ENCODE assay signal across 25 mouse cellular contexts in genomic region chr1:40468805-40469204, GRCm38 (mm10). TPM values are rescaled to one million over a fixed set of nuclear protein-coding genes. Genes with fewer than 3 reads are reported as not detected.
"Had no signal": no experiment of that assay in that cellular context is flagged by ENCODE, and none has a peak within 500 bp of the region (broad histone marks: within the 10 kb centered on the region; RNA-seq: fewer than 3 reads in every experiment).

No protein-coding gene starts in this region.

- ATAC-seq: intestine, embryonic 15.5 days; liver, postnatal 0 days; midbrain, embryonic 13.5 days; midbrain, embryonic 16.5 days had no signal

- H3K4me2 ChIP-seq: intestine, embryonic 15.5 days; liver, embryonic 11.5 days; midbrain, embryonic 13.5 days; neural tube, embryonic 13.5 days had no signal

- H3K27me3 ChIP-seq: intestine, embryonic 15.5 days; megakaryocyte, embryonic 14.5 days; midbrain, embryonic 13.5 days; neural tube, embryonic 13.5 days had no signal

- H3K4me1 ChIP-seq: intestine, embryonic 15.5 days; midbrain, embryonic 10.5 days; midbrain, embryonic 13.5 days; neural tube, embryonic 13.5 days had no signal

- H3K4me3 ChIP-seq: intestine, embryonic 15.5 days; megakaryocyte, embryonic 14.5 days; midbrain, embryonic 10.5 days; midbrain, embryonic 13.5 days; myocyte; neural tube, embryonic 13.5 days had no signal

- H3K9me3 ChIP-seq: intestine, embryonic 15.5 days; megakaryocyte, embryonic 14.5 days; midbrain, embryonic 10.5 days; midbrain, embryonic 13.5 days; neural tube, embryonic 13.5 days had no signal

- DNase-seq: kidney, adult 11 months; kidney, adult 9 months; kidney, postnatal 14 days; kidney, postnatal 4 days; layer of hippocampus, adult 9-11 months; liver, postnatal 0 days; retina, postnatal 1 day; right cerebral cortex, postnatal 25 days; thymus, adult 2 months; thymus, postnatal 14 days had no signal

- H3K27ac ChIP-seq: intestine, embryonic 15.5 days; liver, embryonic 14.5 days; midbrain, embryonic 10.5 days; midbrain, embryonic 13.5 days; neural tube, embryonic 13.5 days; stomach, postnatal 0 days had no signal

- H3K9ac ChIP-seq: intestine, embryonic 15.5 days; liver, embryonic 14.5 days; liver, postnatal 0 days; midbrain, embryonic 13.5 days; neural tube, embryonic 13.5 days had no signal

- H3K36me3 ChIP-seq: intestine, embryonic 15.5 days; midbrain, embryonic 10.5 days; midbrain, embryonic 13.5 days; neural tube, embryonic 13.5 days had no signal

RNA-seq across cellular contexts. Expression of gene Il18r1, which starts 3.5 kb away (rescaled TPM):
- total RNA-seq: layer of hippocampus, adult 18-20 months; layer of hippocampus, postnatal 25 days; left cerebral cortex, adult 18-20 months; left cerebral cortex, postnatal 25 days had no signal
- polyA plus RNA-seq: limb, embryonic 11.5 days; midbrain, embryonic 10.5 days; midbrain, embryonic 13.5 days; midbrain, embryonic 16.5 days; myocyte; neural tube, embryonic 13.5 days had no signal

RNA-seq across cellular contexts. Expression of gene Il1rl1, which starts 39.4 kb away (rescaled TPM):
- polyA plus RNA-seq: midbrain, embryonic 10.5 days; neural tube, embryonic 13.5 days had no signal

RNA-seq across cellular contexts. Expression of gene Il18rap, which starts 46.4 kb away (rescaled TPM):
- total RNA-seq: left cerebral cortex, postnatal 25 days had no signal
